Mouse (Mus musculus) adipose tissue, adult 10 weeks (tissue): ENCODE measurements around the gene Cyb5r2. TPM values are rescaled to one million over a fixed set of nuclear protein-coding genes. Genes with fewer than 3 reads are reported as not detected.

Source experiments
- polyA plus RNA-seq: library from polyadenylated mRNA; stranded (reverse); fragments of 350-450 nt; fragmentation: Illumina TruSeq; extraction: RNeasy Lipid Tissue Mini Kit (QIAGEN cat#74804); gene quantifications from one replicate; pipeline ENCODE4 v1.2.3, GENCODE M21; 2014; ENCODE audit warnings: low read depth, low replicate concordance

Gene Cyb5r2
- 10.8 TPM for polyA plus RNA-seq

GRCm38 (mm10) chr7:107757308-107758151, at the start of gene Cyb5r2:
Gene Cyb5r2, minus strand, starts transcription at chr7:107758032.

GRCm38 (mm10) chr7:107801108-107801507, 43.3 kb upstream of the Cyb5r2 start, which contains the start of gene Ovch2:
Gene Ovch2, minus strand, starts transcription at chr7:107801208.

Other genes with a start within 250 kb of the Cyb5r2 start
- gene Olfml1, start 190.6 kb downstream of the Cyb5r2 start, polyA plus RNA-seq: 25.6 TPM
- gene Ppfibp2, start 162.8 kb downstream of the Cyb5r2 start, polyA plus RNA-seq: 15.1 TPM
- gene 5330417H12Rik, start 132.9 kb downstream of the Cyb5r2 start, polyA plus RNA-seq: not detected
- gene Ovch2, start 43.2 kb upstream of the Cyb5r2 start, polyA plus RNA-seq: 426 TPM
- gene Olfr467, start 54.2 kb upstream of the Cyb5r2 start, polyA plus RNA-seq: 0.94 TPM
- not detected for gene Olfr469, start 67.5 kb upstream of the Cyb5r2 start, polyA plus RNA-seq
- gene Olfr470, start 89.5 kb upstream of the Cyb5r2 start, polyA plus RNA-seq: not detected
- gene Olfr472, start 139.9 kb upstream of the Cyb5r2 start, polyA plus RNA-seq: not detected
- not detected for gene Olfr473, start 172.4 kb upstream of the Cyb5r2 start, polyA plus RNA-seq
- gene Olfr474, start 196.6 kb upstream of the Cyb5r2 start, polyA plus RNA-seq: not detected
- not detected for gene Olfr476, start 206.8 kb upstream of the Cyb5r2 start, polyA plus RNA-seq
- not detected for gene Olfr477, start 228.7 kb upstream of the Cyb5r2 start, polyA plus RNA-seq